Mouse (Mus musculus) myocyte (in vitro differentiated cells): ENCODE data around the gene Casz1. TPM values are rescaled to one million over a fixed set of nuclear protein-coding genes. Genes with fewer than 3 reads are reported as not detected.

ENCODE experiments used
- H3K27me3 ChIP-seq: one replicate; pipeline ENCODE4 v1.6.1; 2011; ENCODE audit not compliant: control insufficient read depth, insufficient read depth, insufficient read length
- H3K36me3 ChIP-seq: one replicate; pipeline ENCODE4 v1.6.1; 2011; ENCODE audit not compliant: control insufficient read depth, insufficient read depth
- H3K4me2 ChIP-seq: one replicate; pipeline ENCODE4 v1.6.1; 2011; ENCODE audit warnings: low read depth, control low read depth
- H3K4me3 ChIP-seq: one replicate; pipeline ENCODE4 v1.5.1; 2011; ENCODE audit warnings: mild to moderate bottlenecking, control low read depth, moderate library complexity
- H3K79me2 ChIP-seq: one replicate; pipeline ENCODE4 v1.6.1; 2011; ENCODE audit not compliant: control insufficient read depth, insufficient read depth
- H3ac ChIP-seq: one replicate; pipeline ENCODE4 v1.6.1; 2011; ENCODE audit not compliant: control insufficient read depth, insufficient read length
- CEBPB ChIP-seq: IDR thresholded peaks from 2 replicates; pipeline ENCODE4 v1.6.1; 2011; ENCODE audit warnings: mild to moderate bottlenecking, moderate library complexity; ENCODE audit not compliant: poor library complexity, insufficient read depth, severe bottlenecking
- E2F4 ChIP-seq: IDR thresholded peaks from one replicate; pipeline ENCODE4 v1.6.1; 2011; ENCODE audit warnings: mild to moderate bottlenecking, control low read depth, moderate library complexity; ENCODE audit not compliant: insufficient read depth
- MAX ChIP-seq: IDR thresholded peaks from one replicate; pipeline ENCODE4 v1.6.1; 2011; ENCODE audit warnings: low read depth, mild to moderate bottlenecking, control low read depth
- MYOD1 ChIP-seq, 3 experiments: IDR thresholded peaks; one replicate each; pipeline ENCODE4 v1.6.1; 2011; ENCODE audit warnings: control low read depth in 2 of 3, low read depth in 2 of 3, mild to moderate bottlenecking in 2 of 3, moderate library complexity in 1 of 3; ENCODE audit not compliant: insufficient read length in 2 of 3, control insufficient read depth in 1 of 3
- MYOG ChIP-seq, 3 experiments: IDR thresholded peaks; one replicate each; pipeline ENCODE4 v1.6.1; 2011; ENCODE audit warnings: control low read depth in 2 of 3, low read depth in 2 of 3, mild to moderate bottlenecking in 2 of 3; ENCODE audit not compliant: insufficient read length in 2 of 3, control insufficient read depth in 1 of 3, insufficient read depth in 1 of 3
- POLR2A ChIP-seq: IDR thresholded peaks from one replicate; pipeline ENCODE4 v1.6.1; 2011; ENCODE audit warnings: low read depth, mild to moderate bottlenecking, control low read depth, moderate library complexity; ENCODE audit not compliant: insufficient read length
- POLR2AphosphoS2 ChIP-seq: IDR thresholded peaks from one replicate; pipeline ENCODE4 v1.6.1; 2011; ENCODE audit warnings: low read depth, control low read depth; ENCODE audit not compliant: insufficient read length
- REST ChIP-seq: IDR thresholded peaks from one replicate; pipeline ENCODE4 v1.6.1; 2011; ENCODE audit warnings: mild to moderate bottlenecking, control low read depth, moderate library complexity; ENCODE audit not compliant: insufficient read depth, insufficient read length
- SRF ChIP-seq: IDR thresholded peaks from one replicate; pipeline ENCODE4 v1.6.1; 2011; ENCODE audit warnings: low read depth; ENCODE audit not compliant: control insufficient read depth, insufficient read length
- TCF12 ChIP-seq: IDR thresholded peaks from one replicate; pipeline ENCODE4 v1.6.1; 2011; ENCODE audit warnings: mild to moderate bottlenecking, control low read depth; ENCODE audit not compliant: poor library complexity, insufficient read depth, severe bottlenecking
- TCF3 ChIP-seq: IDR thresholded peaks from one replicate; pipeline ENCODE4 v1.6.1; 2011; ENCODE audit warnings: low read depth, control low read depth; ENCODE audit not compliant: insufficient read length
- USF1 ChIP-seq: IDR thresholded peaks from one replicate; pipeline ENCODE4 v1.6.1; 2011; ENCODE audit warnings: low read depth, mild to moderate bottlenecking, control low read depth, moderate library complexity
- polyA plus RNA-seq: library from polyadenylated mRNA; unstranded; fragments of >200 nt; fragmentation: generic; extraction: Trizol; gene quantifications from one replicate; pipeline ENCODE4 v1.2.1, GENCODE M21; 2012; ENCODE audit warnings: missing spikeins

The Casz1 gene
- polyA plus RNA-seq, 1 experiment: 11.1 TPM

GRCm38 (mm10) chr4:148901275-148902052, 97.2 kb downstream of the Casz1 start:
- Histone ChIP-seq H3K4me3 (peak overlapping the region; percentile 20), H3K79me2 (no peaks in the 10 kb centered on the region), H3ac (peak overlapping the region; percentile 31), H3K36me3 (no peaks in the 10 kb centered on the region), H3K27me3 (peaks cover 22% of the 10 kb centered on the region), H3K4me2 (peak overlapping the region; percentile 77)
- TF ChIP-seq CEBPB: no peak
- no peak for TF ChIP-seq POLR2AphosphoS2
- no peak for TF ChIP-seq MAX
- TF ChIP-seq USF1: no peak
- TF ChIP-seq REST: no peak
- no peak for TF ChIP-seq SRF
- TF ChIP-seq MYOD1 (IDR thresholded peaks at IDR 0.05; ENCODE audit: control insufficient read depth in 1 of 3, insufficient read length in 2 of 3, low read depth in 2 of 3): no peak
- TF ChIP-seq TCF3: no peak
- no peak for TF ChIP-seq MYOG (IDR thresholded peaks at IDR 0.05; ENCODE audit: control insufficient read depth in 1 of 3, insufficient read depth in 1 of 3, insufficient read length in 2 of 3, low read depth in 2 of 3)
- no peak for TF ChIP-seq POLR2A
- TF ChIP-seq E2F4: no peak
- no peak for TF ChIP-seq TCF12

GRCm38 (mm10) chr4:148902919-148903727, 98.9 kb downstream of the Casz1 start:
- no peaks in the 10 kb centered on the region for H3K79me2 ChIP-seq
- no peak overlapping the region for H3ac ChIP-seq
- H3K4me3 ChIP-seq: no peak overlapping the region
- TF ChIP-seq MYOG (IDR thresholded peaks at IDR 0.05; ENCODE audit: control insufficient read depth in 1 of 3, insufficient read depth in 1 of 3, insufficient read length in 2 of 3, low read depth in 2 of 3) (peak in 2 of 3 experiments; percentile 42 to 73), CEBPB (no peak), MYOD1 (IDR thresholded peaks at IDR 0.05; ENCODE audit: control insufficient read depth in 1 of 3, insufficient read length in 2 of 3, low read depth in 2 of 3) (peak in 2 of 3 experiments; percentile 56 to 79), MAX (no peak)
- peak overlapping the region; percentile 77 for H3K4me2 ChIP-seq
- H3K27me3 ChIP-seq: peaks cover 15% of the 10 kb centered on the region
- no peaks in the 10 kb centered on the region for H3K36me3 ChIP-seq

- Histone ChIP-seq H3K79me2 (no peaks in the 10 kb centered on the region), H3K36me3 (no peaks in the 10 kb centered on the region), H3K4me3 (no peak overlapping the region), H3K4me2 (no peak overlapping the region), H3K27me3 (peaks cover 6% of the 10 kb centered on the region), H3ac (no peak overlapping the region)
- TF ChIP-seq USF1: no peak
- TF ChIP-seq REST: no peak
- TF ChIP-seq SRF: no peak
- no peak for TF ChIP-seq TCF12
- no peak for TF ChIP-seq E2F4
Measured at GRCm38 (mm10) chr4:148905295-148905694, 101.1 kb downstream of the Casz1 start.

- no peak overlapping the region for H3K4me2 ChIP-seq
- H3K36me3 ChIP-seq: no peaks in the 10 kb centered on the region
- no peaks in the 10 kb centered on the region for H3K27me3 ChIP-seq
- no peaks in the 10 kb centered on the region for H3K79me2 ChIP-seq
- no peak overlapping the region for H3K4me3 ChIP-seq
- no peak overlapping the region for H3ac ChIP-seq
- TF ChIP-seq POLR2A: no peak
- TF ChIP-seq POLR2AphosphoS2: no peak
- no peak for TF ChIP-seq TCF12
- TF ChIP-seq E2F4: no peak
Measured at GRCm38 (mm10) chr4:148906806-148907205, 102.6 kb downstream of the Casz1 start.

GRCm38 (mm10) chr4:148908214-148908681, 104.0 kb downstream of the Casz1 start:
- Histone ChIP-seq H3K4me3 (no peak overlapping the region), H3K36me3 (no peaks in the 10 kb centered on the region), H3ac (no peak overlapping the region), H3K79me2 (no peaks in the 10 kb centered on the region), H3K4me2 (peak overlapping the region; percentile 18), H3K27me3 (no peaks in the 10 kb centered on the region)
- TF ChIP-seq USF1 (no peak), POLR2A (no peak), TCF3 (no peak), REST (no peak), TCF12 (no peak), SRF (no peak), POLR2AphosphoS2 (no peak), MAX (no peak), CEBPB (no peak)
